Mouse (Mus musculus) heart, postnatal 0 days (tissue): ENCODE measurements around the gene Atad5. TPM values are rescaled to one million over a fixed set of nuclear protein-coding genes. Genes with fewer than 3 reads are reported as not detected.
"Not testable (repeated sequence)": the region's sequence is repeated elsewhere in the genome, so short reads cannot be mapped to it uniquely, and the experiment has no call there.

Experiments used
- ATAC-seq: fragments of 200-750 bp; cut with Nextera tagmentation; 2 replicates; pipeline ENCODE4 v1.8.0; 2017; ENCODE audit warnings: low read depth, moderate number of reproducible peaks, moderate library complexity; ENCODE audit not compliant: insufficient read depth
- DNase-seq: peaks from one replicate; pipeline ENCODE4 v3.0.0-alpha.2; 2016; ENCODE audit warnings: low spot score
- H3K27ac ChIP-seq: fragments of 300-500 bp; sonication (generic); 2 replicates; pipeline ENCODE4 v1.5.1; 2014; ENCODE audit warnings: low read depth, mild to moderate bottlenecking
- H3K27me3 ChIP-seq: fragments of 300-500 bp; sonication (generic); 2 replicates; pipeline ENCODE4 v1.6.1; 2014; ENCODE audit warnings: low read length, mixed read lengths; ENCODE audit not compliant: control insufficient read depth, insufficient read depth
- H3K36me3 ChIP-seq: fragments of 300-500 bp; sonication (generic); replicated peaks from 2 replicates; pipeline ENCODE4 v1.6.1; 2014; ENCODE audit warnings: low read length, mixed read lengths; ENCODE audit not compliant: control insufficient read depth, insufficient read depth
- H3K4me1 ChIP-seq: fragments of 300-500 bp; sonication (generic); 2 replicates; pipeline ENCODE4 v1.6.1; 2014; ENCODE audit warnings: antibody characterized with exemption; ENCODE audit not compliant: control insufficient read depth, insufficient read depth
- H3K4me2 ChIP-seq: fragments of 300-500 bp; sonication (generic); 2 replicates; pipeline ENCODE4 v1.6.1; 2014; ENCODE audit warnings: low read depth, mild to moderate bottlenecking, low read length, moderate library complexity
- H3K4me3 ChIP-seq: fragments of 300-500 bp; sonication (generic); 2 replicates; pipeline ENCODE4 v1.5.1; 2014; ENCODE audit warnings: low read depth, low read length
- H3K9ac ChIP-seq: fragments of 300-500 bp; sonication (generic); replicated peaks from 2 replicates; pipeline ENCODE4 v1.6.1; 2014; ENCODE audit warnings: low read depth, low read length, mixed read lengths
- H3K9me3 ChIP-seq: fragments of 300-500 bp; sonication (generic); replicated peaks from 2 replicates; pipeline ENCODE4 v1.6.1; 2016; ENCODE audit warnings: low read length; ENCODE audit not compliant: control insufficient read depth
- CTCF ChIP-seq: IDR thresholded peaks from 2 replicates; pipeline ENCODE4 v1.5.1; 2016; ENCODE audit warnings: antibody characterized with exemption, control low read depth, low read depth
- EP300 ChIP-seq: IDR thresholded peaks from 2 replicates; pipeline ENCODE4 v1.6.1; 2016; ENCODE audit warnings: antibody characterized with exemption, low read depth
- WGBS: fragments of 180-500 bp; shearing (Covaris S2); extraction: QIAGEN DNeasy Blood & Tissue Kit; methylation state at CpG from one replicate; pipeline ENCODE4 v1.1.7; 2014; 5-methylcytosine and 5-hydroxymethylcytosine counted together
- polyA plus RNA-seq: library from polyadenylated mRNA; unstranded; fragments of >200 nt; fragmentation: Nextera tagmentation; extraction: Ambion mirVana; gene quantifications from 2 replicates; pipeline ENCODE4 v1.2.1, GENCODE M21; 2015
- total RNA-seq: library from RNA; depleted of rRNA; stranded (reverse); fragments of >200 nt; gene quantifications from 2 replicates; pipeline ENCODE4 v1.2.3, GENCODE M21; 2014; ENCODE audit warnings: low replicate concordance

Atad5 gene
- total and polyA plus RNA-seq, 2 experiments from 2014 or later: 1.5 to 4.2 TPM

GRCm38 (mm10) chr11:80052456-80052855 is 36.7 kb upstream of the Atad5 start:
- peaks cover 48% of the 10 kb centered on the region for H3K36me3 ChIP-seq
- WGBS: 84% methylated on average over 7 of the region's 7 CpGs
- no peak for ATAC-seq

DNA sequence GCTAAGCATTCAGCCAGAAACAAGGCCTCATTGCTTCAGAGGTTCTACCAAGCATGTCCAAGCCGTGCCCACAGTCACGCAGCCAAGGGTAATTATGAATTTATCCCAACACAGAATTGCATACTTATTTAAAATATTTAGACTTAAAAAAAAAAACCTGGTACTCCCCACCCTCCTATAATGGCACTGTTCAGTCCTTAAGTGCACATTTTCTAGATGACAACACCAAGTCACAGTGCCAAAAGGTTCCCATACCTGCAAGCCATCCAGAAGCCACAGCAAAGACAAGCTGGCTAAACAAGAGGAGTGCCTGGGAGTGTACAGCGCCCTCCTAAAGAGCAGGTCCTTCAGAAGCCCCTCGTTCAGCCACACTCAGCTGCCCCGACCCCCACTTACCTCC is 36.0 kb upstream of the Atad5 start:
- no peak overlapping the region for H3K9ac ChIP-seq
- H3K27me3 ChIP-seq: no peaks in the 10 kb centered on the region
- peaks cover 52% of the 10 kb centered on the region for H3K36me3 ChIP-seq
- no peak for TF ChIP-seq EP300
- no peak for TF ChIP-seq CTCF
- ATAC-seq (no peak), DNase-seq (no peak)
- H3K4me2 ChIP-seq: no peak overlapping the region
- no peak overlapping the region for H3K27ac ChIP-seq
- H3K4me1 ChIP-seq: peaks cover 7% of the 10 kb centered on the region; the same call in 1 of the 2 replicates
- no peaks in the 10 kb centered on the region for H3K9me3 ChIP-seq
- H3K4me3 ChIP-seq: no peak overlapping the region
- 76% methylated on average over 5 of the region's 5 CpGs for WGBS

More at GRCm38 (mm10) chr11:80052456-80052855, 36.7 kb upstream of the Atad5 start:
- Histone ChIP-seq H3K27ac (no peak overlapping the region), H3K4me3 (no peak overlapping the region), H3K9ac (no peak overlapping the region), H3K4me2 (no peak overlapping the region), H3K27me3 (no peaks in the 10 kb centered on the region), H3K9me3 (no peaks in the 10 kb centered on the region), H3K4me1 (peaks cover 7% of the 10 kb centered on the region; the same call in 1 of the 2 replicates)
- TF ChIP-seq CTCF (no peak), EP300 (no peak)
- DNase-seq: no peak

DNA sequence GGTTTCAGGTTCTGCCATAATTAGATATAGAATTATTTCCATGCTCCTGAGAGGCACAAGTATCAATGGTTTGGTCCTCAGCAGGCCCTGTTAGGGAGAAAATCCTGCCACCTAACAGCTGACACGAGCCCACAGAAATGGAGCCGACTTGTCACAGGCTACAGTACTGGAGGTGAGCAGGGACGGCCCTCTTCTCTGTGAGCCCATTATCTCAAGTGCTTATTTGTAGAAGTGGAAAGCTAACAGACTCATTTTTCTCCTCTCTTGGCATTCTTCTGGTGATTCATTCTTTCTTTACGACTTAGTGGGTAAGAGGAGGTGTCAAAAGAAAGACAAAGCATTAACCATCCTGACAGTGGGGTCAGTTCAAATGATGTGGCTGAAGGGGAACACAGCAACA is 34.5 kb upstream of the Atad5 start:
- Histone ChIP-seq H3K4me2 (no peak overlapping the region), H3K9ac (no peak overlapping the region), H3K4me1 (peaks cover 7% of the 10 kb centered on the region; the same call in 1 of the 2 replicates), H3K9me3 (no peaks in the 10 kb centered on the region), H3K4me3 (no peak overlapping the region), H3K27me3 (no peaks in the 10 kb centered on the region), H3K27ac (no peak overlapping the region), H3K36me3 (peaks cover 61% of the 10 kb centered on the region)
- TF ChIP-seq CTCF (no peak), EP300 (no peak)
- DNase-seq: no peak
- WGBS: 35% methylated on average over 4 of the region's 4 CpGs
- ATAC-seq: no peak

DNA sequence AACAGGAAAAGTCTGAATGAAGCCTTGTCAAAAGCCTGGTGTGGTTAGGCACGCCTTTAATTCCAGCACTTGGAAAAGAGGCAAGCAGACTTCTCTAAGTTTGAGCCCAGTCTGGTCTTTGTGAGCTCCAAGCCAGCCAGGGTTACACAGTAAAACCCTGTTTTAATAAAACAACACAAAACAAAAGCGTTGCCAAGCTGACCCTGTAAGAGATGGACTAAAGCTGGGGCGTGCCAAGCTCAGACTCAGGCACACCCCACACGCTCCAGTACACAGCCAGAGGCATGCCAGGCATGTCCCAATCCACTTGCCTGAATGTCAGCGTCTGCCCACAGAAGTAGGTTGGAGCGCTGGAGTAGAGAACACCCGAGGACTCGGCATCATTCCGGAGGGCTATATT is 33.1 kb upstream of the Atad5 start:
- H3K4me2 ChIP-seq: no peak overlapping the region
- peaks cover 7% of the 10 kb centered on the region; the same call in 1 of the 2 replicates for H3K4me1 ChIP-seq
- no peaks in the 10 kb centered on the region for H3K9me3 ChIP-seq
- no peaks in the 10 kb centered on the region for H3K27me3 ChIP-seq
- ATAC-seq (peak; percentile 91), DNase-seq (peak; percentile 28)
- H3K27ac ChIP-seq: peak overlapping the region; percentile 56
- peaks cover 73% of the 10 kb centered on the region for H3K36me3 ChIP-seq
- TF ChIP-seq EP300 (no peak), CTCF (no peak)
- no peak overlapping the region for H3K9ac ChIP-seq
- H3K4me3 ChIP-seq: no peak overlapping the region
- WGBS: 48% methylated on average over 9 of the region's 9 CpGs

DNA sequence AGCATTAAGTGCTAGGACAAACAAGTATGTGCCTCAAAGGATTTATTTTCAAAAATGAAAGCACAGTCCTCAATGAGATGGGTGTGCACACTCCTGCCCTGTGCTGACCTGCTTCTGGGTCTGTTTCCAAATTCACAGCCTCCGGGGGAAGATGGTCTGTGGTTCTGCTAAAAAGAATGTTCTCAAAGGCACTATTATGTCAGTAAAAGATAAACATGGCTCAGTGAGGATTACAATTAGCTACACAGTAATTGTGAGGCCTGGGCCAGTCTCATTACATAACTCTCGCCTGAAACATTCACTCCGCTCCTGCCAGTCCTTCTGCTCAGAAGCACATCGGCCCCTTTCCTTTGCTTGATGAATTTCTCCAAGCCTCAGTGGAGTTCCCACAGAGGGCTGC is 27.0 kb upstream of the Atad5 start:
- H3K4me2 ChIP-seq: no peak overlapping the region
- H3K27me3 ChIP-seq: no peaks in the 10 kb centered on the region
- no peak for TF ChIP-seq EP300
- no peak for TF ChIP-seq CTCF
- no peak for DNase-seq
- peaks cover 62% of the 10 kb centered on the region for H3K36me3 ChIP-seq
- H3K27ac ChIP-seq: no peak overlapping the region
- H3K9ac ChIP-seq: no peak overlapping the region
- 82% methylated on average over 4 of the region's 4 CpGs for WGBS
- no peak for ATAC-seq
- H3K9me3 ChIP-seq: no peaks in the 10 kb centered on the region
- no peak overlapping the region for H3K4me3 ChIP-seq
- H3K4me1 ChIP-seq: no peaks in the 10 kb centered on the region

DNA sequence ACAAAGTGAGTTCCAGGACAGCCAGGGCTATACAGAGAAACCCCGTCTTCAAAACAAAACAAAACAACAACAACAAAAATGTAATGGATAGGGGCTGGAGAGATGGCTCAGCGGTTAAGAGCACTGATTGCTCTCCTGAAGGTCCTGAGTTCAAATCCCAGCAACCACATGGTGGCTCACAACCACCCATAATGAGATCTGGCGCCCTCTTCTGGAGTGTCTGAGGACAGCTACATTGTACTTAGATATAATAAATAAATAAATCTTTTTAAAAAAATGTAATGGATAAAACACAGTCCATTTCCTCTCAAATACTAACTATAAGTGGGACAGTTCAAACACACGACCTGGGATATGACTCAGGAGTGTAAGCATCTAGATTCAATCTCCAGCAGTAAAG is 22.8 kb upstream of the Atad5 start:
- H3K9ac ChIP-seq, H3K4me3 ChIP-seq, H3K4me2 ChIP-seq, H3K27me3 ChIP-seq, H3K9me3 ChIP-seq, DNase-seq, ATAC-seq, H3K27ac ChIP-seq, H3K4me1 ChIP-seq: not testable (repeated sequence)
- WGBS: 80% methylated on average over 4 of the region's 4 CpGs
- peaks cover 25% of the 10 kb centered on the region for H3K36me3 ChIP-seq
